Mouse (Mus musculus) MEL (cell line): ENCODE results near the gene Gja5. TPM values are rescaled to one million over a fixed set of nuclear protein-coding genes. Genes with fewer than 3 reads are reported as not detected.

Experiments
- DNase-seq: peaks from one replicate; pipeline ENCODE4 v3.0.0; 2011; ENCODE audit warnings: low read depth, low spot score
- H3K27ac ChIP-seq: 2 replicates; pipeline ENCODE4 v1.5.1; 2012; ENCODE audit warnings: low read depth, mild to moderate bottlenecking, control low read depth, low read length, moderate library complexity; ENCODE audit not compliant: control insufficient read depth
- H3K27me3 ChIP-seq, 2 experiments: fragments of 150-350 bp in 1 of 2; sonication (generic) in 1 of 2; 2 replicates each; pipeline ENCODE4 v1.6.1; 2012; ENCODE audit warnings: low read length in 2 of 2, mild to moderate bottlenecking in 2 of 2, improper control_type of control experiment in 1 of 2, moderate library complexity in 1 of 2; ENCODE audit not compliant: insufficient read depth in 2 of 2, control insufficient read depth in 1 of 2
- H3K36me3 ChIP-seq, 2 experiments: 2 replicates each; pipeline ENCODE4 v1.6.1; 2012 to 2014; ENCODE audit warnings: low read length in 2 of 2, improper control_type of control experiment in 1 of 2, inconsistent platforms in 1 of 2, mild to moderate bottlenecking in 1 of 2; ENCODE audit not compliant: insufficient read depth in 2 of 2, control insufficient read depth in 1 of 2
- H3K4me1 ChIP-seq, 2 experiments: fragments of 150-350 bp in 1 of 2; sonication (generic) in 1 of 2; 2 replicates each; pipeline ENCODE4 v1.6.1; 2012; ENCODE audit warnings: low read length in 2 of 2, improper control_type of control experiment in 1 of 2, mild to moderate bottlenecking in 1 of 2; ENCODE audit not compliant: insufficient read depth in 2 of 2, control insufficient read depth in 1 of 2
- H3K4me3 ChIP-seq, 2 experiments: fragments of 150-350 bp in 1 of 2; sonication (generic) in 1 of 2; 2 replicates each; pipeline ENCODE4 v1.5.1; 2012; ENCODE audit warnings: low read depth in 2 of 2, low read length in 2 of 2, mild to moderate bottlenecking in 2 of 2, moderate library complexity in 2 of 2, control low read depth in 1 of 2, improper control_type of control experiment in 1 of 2; ENCODE audit not compliant: control insufficient read depth in 1 of 2, insufficient read depth in 1 of 2
- H3K79me2 ChIP-seq: 2 replicates; pipeline ENCODE4 v1.6.1; 2012; ENCODE audit warnings: mild to moderate bottlenecking, low read length, moderate library complexity; ENCODE audit not compliant: control insufficient read depth, poor library complexity, insufficient read depth
- H3K9ac ChIP-seq: 2 replicates; pipeline ENCODE4 v1.6.1; 2012; ENCODE audit warnings: low read depth, mild to moderate bottlenecking, control low read depth, low read length, moderate library complexity; ENCODE audit not compliant: control insufficient read depth, poor library complexity, severe bottlenecking
- H3K9me3 ChIP-seq: fragments of 150-350 bp; sonication (generic); replicated peaks from 2 replicates; pipeline ENCODE4 v1.6.1; 2012; ENCODE audit warnings: mild to moderate bottlenecking, low read length, improper control_type of control experiment, moderate library complexity; ENCODE audit not compliant: insufficient read depth
- BHLHE40 ChIP-seq: IDR thresholded peaks from 2 replicates; pipeline ENCODE4 v1.6.1; 2012; ENCODE audit warnings: low read depth, mild to moderate bottlenecking, inconsistent platforms, low read length, improper control_type of control experiment, borderline replicate concordance
- CHD1 ChIP-seq: IDR thresholded peaks from 2 replicates; pipeline ENCODE4 v1.6.1; 2012; ENCODE audit warnings: low read depth, mild to moderate bottlenecking, inconsistent platforms, low read length, improper control_type of control experiment
- CHD2 ChIP-seq: IDR thresholded peaks from 2 replicates; pipeline ENCODE4 v1.6.1; 2011; ENCODE audit warnings: low read length, improper control_type of control experiment
- CTCF ChIP-seq, 3 experiments: IDR thresholded peaks in 2 of 3; conservative IDR thresholded peaks in 1 of 3; 2 replicates each; pipeline ENCODE4 v1.5.1; 2011 to 2012; ENCODE audit warnings: low read length in 3 of 3, low read depth in 2 of 3, mild to moderate bottlenecking in 2 of 3, improper control_type of control experiment in 1 of 3, inconsistent platforms in 1 of 3, mixed read lengths in 1 of 3, moderate library complexity in 1 of 3; ENCODE audit not compliant: control insufficient read depth in 1 of 3, insufficient read depth in 1 of 3, poor library complexity in 1 of 3, severe bottlenecking in 1 of 3
- E2F4 ChIP-seq: IDR thresholded peaks from 2 replicates; pipeline ENCODE4 v1.6.1; 2011; ENCODE audit warnings: low read depth, low read length, improper control_type of control experiment, borderline replicate concordance
- ELF1 ChIP-seq: IDR thresholded peaks from 2 replicates; pipeline ENCODE4 v1.6.1; 2014; ENCODE audit warnings: low read depth, mild to moderate bottlenecking, inconsistent platforms, low read length, improper control_type of control experiment, moderate library complexity
- EP300 ChIP-seq, 2 experiments: IDR thresholded peaks; 2 replicates each; pipeline ENCODE4 v1.6.1; 2011; ENCODE audit warnings: improper control_type of control experiment in 2 of 2, low read length in 2 of 2, low read depth in 1 of 2, mild to moderate bottlenecking in 1 of 2
- ETS1 ChIP-seq: IDR thresholded peaks from 2 replicates; pipeline ENCODE4 v1.6.1; 2012; ENCODE audit warnings: low read depth, mild to moderate bottlenecking, inconsistent platforms, low read length, improper control_type of control experiment, moderate library complexity
- GABPA ChIP-seq: IDR thresholded peaks from 2 replicates; pipeline ENCODE4 v1.6.1; 2012; ENCODE audit warnings: low read depth, mild to moderate bottlenecking, inconsistent platforms, low read length, improper control_type of control experiment, moderate library complexity
- GATA1 ChIP-seq: IDR thresholded peaks from 2 replicates; pipeline ENCODE4 v1.6.1; 2011; ENCODE audit warnings: low read depth, low read length, improper control_type of control experiment
- HCFC1 ChIP-seq: IDR thresholded peaks from 2 replicates; pipeline ENCODE4 v1.6.1; 2012; ENCODE audit warnings: low read depth, mild to moderate bottlenecking, inconsistent platforms, low read length, improper control_type of control experiment, moderate library complexity
- JUND ChIP-seq: IDR thresholded peaks from 2 replicates; pipeline ENCODE4 v1.6.1; 2011; ENCODE audit warnings: low read depth, mild to moderate bottlenecking, improper control_type of control experiment, low read length
- KAT2A ChIP-seq: conservative IDR thresholded peaks from 2 replicates; pipeline ENCODE4 v1.6.1; 2012; ENCODE audit warnings: low read depth, low read length, improper control_type of control experiment, inconsistent platforms
- MAX ChIP-seq: IDR thresholded peaks from 2 replicates; pipeline ENCODE4 v1.6.1; 2011; ENCODE audit warnings: low read length, improper control_type of control experiment
- MAZ ChIP-seq: IDR thresholded peaks from 2 replicates; pipeline ENCODE4 v1.6.1; 2012; ENCODE audit warnings: low read depth, mild to moderate bottlenecking, inconsistent platforms, low read length, improper control_type of control experiment
- MEF2A ChIP-seq: IDR thresholded peaks from 2 replicates; pipeline ENCODE4 v1.6.1; 2014; ENCODE audit warnings: low read depth, mild to moderate bottlenecking, inconsistent platforms, low read length, improper control_type of control experiment; ENCODE audit not compliant: poor library complexity, insufficient replicate concordance, severe bottlenecking; ENCODE audit errors: extremely low read depth
- MXI1 ChIP-seq: IDR thresholded peaks from 2 replicates; pipeline ENCODE4 v1.6.1; 2011; ENCODE audit warnings: mild to moderate bottlenecking, low read depth, low read length, improper control_type of control experiment
- MYB ChIP-seq: IDR thresholded peaks from 2 replicates; pipeline ENCODE4 v1.6.1; 2011; ENCODE audit warnings: mild to moderate bottlenecking, low read depth, low read length, improper control_type of control experiment
- MYC ChIP-seq: IDR thresholded peaks from 2 replicates; pipeline ENCODE4 v1.6.1; 2011; ENCODE audit warnings: low read depth, mild to moderate bottlenecking, low read length, improper control_type of control experiment, moderate library complexity
- NELFE ChIP-seq: IDR thresholded peaks from 2 replicates; pipeline ENCODE4 v1.6.1; 2011; ENCODE audit warnings: low read depth, low read length, improper control_type of control experiment
- NRF1 ChIP-seq: IDR thresholded peaks from 2 replicates; pipeline ENCODE4 v1.6.1; 2014; ENCODE audit warnings: low read depth, mild to moderate bottlenecking, inconsistent platforms, low read length, improper control_type of control experiment, moderate library complexity; ENCODE audit not compliant: poor library complexity, insufficient read depth, severe bottlenecking
- POLR2A ChIP-seq, 2 experiments: IDR thresholded peaks; 2 replicates each; pipeline ENCODE4 v1.6.1; 2011 to 2012; ENCODE audit warnings: low read length in 2 of 2, mild to moderate bottlenecking in 2 of 2, control low read depth in 1 of 2, improper control_type of control experiment in 1 of 2, low read depth in 1 of 2, moderate library complexity in 1 of 2; ENCODE audit not compliant: control insufficient read depth in 1 of 2, insufficient read depth in 1 of 2, poor library complexity in 1 of 2
- POLR2AphosphoS5 ChIP-seq: IDR thresholded peaks from 2 replicates; pipeline ENCODE4 v1.6.1; 2012; ENCODE audit warnings: low read depth, borderline replicate concordance, mild to moderate bottlenecking, inconsistent platforms, low read length, moderate library complexity, mixed read lengths
- RAD21 ChIP-seq: IDR thresholded peaks from 2 replicates; pipeline ENCODE4 v1.6.1; 2011; ENCODE audit warnings: mild to moderate bottlenecking, low read depth, low read length, improper control_type of control experiment
- RCOR1 ChIP-seq: IDR thresholded peaks from 2 replicates; pipeline ENCODE4 v1.6.1; 2012; ENCODE audit warnings: low read depth, mild to moderate bottlenecking, inconsistent platforms, low read length, improper control_type of control experiment
- SIN3A ChIP-seq: IDR thresholded peaks from 2 replicates; pipeline ENCODE4 v1.6.1; 2012; ENCODE audit warnings: low read length, improper control_type of control experiment, inconsistent platforms
- SMC3 ChIP-seq: IDR thresholded peaks from 2 replicates; pipeline ENCODE4 v1.6.1; 2011; ENCODE audit warnings: low read depth, low read length, improper control_type of control experiment
- TAL1 ChIP-seq: IDR thresholded peaks from 2 replicates; pipeline ENCODE4 v1.6.1; 2012; ENCODE audit warnings: mild to moderate bottlenecking, inconsistent platforms, low read length, moderate library complexity, mixed read lengths
- TBP ChIP-seq: IDR thresholded peaks from 2 replicates; pipeline ENCODE4 v1.8.0; 2011; ENCODE audit warnings: low read depth, low read length, improper control_type of control experiment
- TCF12 ChIP-seq: IDR thresholded peaks from 2 replicates; pipeline ENCODE4 v1.6.1; 2014; ENCODE audit warnings: low read depth, mild to moderate bottlenecking, inconsistent platforms, low read length, improper control_type of control experiment, moderate library complexity
- UBTF ChIP-seq: IDR thresholded peaks from 2 replicates; pipeline ENCODE4 v1.6.1; 2012; ENCODE audit warnings: low read depth, mild to moderate bottlenecking, inconsistent platforms, low read length, improper control_type of control experiment, moderate library complexity, borderline replicate concordance; ENCODE audit not compliant: insufficient read depth
- USF1 ChIP-seq: IDR thresholded peaks from 2 replicates; pipeline ENCODE4 v1.6.1; 2014; ENCODE audit warnings: low read depth, mild to moderate bottlenecking, inconsistent platforms, low read length, improper control_type of control experiment, moderate library complexity
- USF2 ChIP-seq, 2 experiments: IDR thresholded peaks; 2 replicates each; pipeline ENCODE4 v1.6.1; 2011 to 2012; ENCODE audit warnings: improper control_type of control experiment in 2 of 2, low read length in 2 of 2, borderline replicate concordance in 1 of 2, inconsistent platforms in 1 of 2, low read depth in 1 of 2, mild to moderate bottlenecking in 1 of 2; ENCODE audit not compliant: insufficient read depth in 1 of 2
- ZC3H11A ChIP-seq: IDR thresholded peaks from 2 replicates; pipeline ENCODE4 v1.6.1; 2012; ENCODE audit warnings: low read depth, mild to moderate bottlenecking, inconsistent platforms, low read length, improper control_type of control experiment
- ZKSCAN1 ChIP-seq: IDR thresholded peaks from 2 replicates; pipeline ENCODE4 v1.6.1; 2012; ENCODE audit warnings: low read depth, mild to moderate bottlenecking, inconsistent platforms, low read length, improper control_type of control experiment, moderate library complexity
- ZMIZ1 ChIP-seq: IDR thresholded peaks from 2 replicates; pipeline ENCODE4 v1.6.1; 2012; ENCODE audit warnings: low read depth, mild to moderate bottlenecking, inconsistent platforms, low read length, improper control_type of control experiment, moderate library complexity
- polyA plus RNA-seq, 2 experiments: library from polyadenylated mRNA; stranded (reverse) in 1 of 2; unstranded in 1 of 2; fragments of >175 nt in 1 of 2; fragments of >200 nt in 1 of 2; gene quantifications; 2 replicates each; pipeline versions ENCODE4 v1.2.1 to v1.2.4; 2012; ENCODE audit warnings: low replicate concordance in 2 of 2, low read depth in 1 of 2; ENCODE audit not compliant: insufficient read length in 2 of 2, insufficient read depth in 1 of 2, missing spikeins in 1 of 2
- total RNA-seq: library from RNA; depleted of rRNA; stranded (reverse); fragments of 300-350 nt; gene quantifications from 2 replicates; pipeline ENCODE4 v1.2.3, GENCODE M21; 2012

Gja5 gene
- total and polyA plus RNA-seq, 3 experiments, result 0.03 to 0.08 TPM; not detected in 1

GRCm38 (mm10) chr3:96904851-96905541, 503 bp downstream of the Gja5 start, which contains the start of gene Gpr89:
TSS of gene Gpr89 (minus strand) at chr3:96905346.
- no peaks in the 10 kb centered on the region for H3K9me3 ChIP-seq
- peaks cover 10 to 15% of the 10 kb centered on the region in 2 experiments for H3K4me1 ChIP-seq
- peaks cover 3 to 8% of the 10 kb centered on the region in 2 experiments for H3K27me3 ChIP-seq
- peak within 1 kb of the TSS; percentile 86 for H3K9ac ChIP-seq
- peak; percentile 99 for DNase-seq
- H3K27ac ChIP-seq, result 0 out of 2 replicates have a peak within 1 kb of the TSS, but pooled peaks have one; percentile 13
- H3K36me3 ChIP-seq, result peaks cover 0 to 25% of the 10 kb centered on the region in 2 experiments; a peak in 2 of 4 replicates
- H3K79me2 ChIP-seq, result peaks cover 16% of the 10 kb centered on the region
- peak within 1 kb of the TSS; percentile 69 to 85 for H3K4me3 ChIP-seq
- no peak for TF ChIP-seq MAZ
- no peak for TF ChIP-seq CHD2
- peak; percentile 86 to 99 for TF ChIP-seq POLR2A (IDR thresholded peaks at IDR 0.05; ENCODE audit: control insufficient read depth in 1 of 2, insufficient read depth in 1 of 2, low read depth in 1 of 2, low read length in 2 of 2, poor library complexity in 1 of 2)
- no peak for TF ChIP-seq ETS1
- TF ChIP-seq TBP, result peak; percentile 92
- no peak for TF ChIP-seq USF2 (IDR thresholded peaks at IDR 0.05; ENCODE audit: borderline replicate concordance in 1 of 2, insufficient read depth in 1 of 2, low read depth in 1 of 2, low read length in 2 of 2)
- peak; percentile 78 for TF ChIP-seq MYC
- no peak for TF ChIP-seq JUND
- no peak for TF ChIP-seq ZKSCAN1
- 0 out of 2 replicates have a peak, but pooled peaks have one; percentile 24 for TF ChIP-seq UBTF
- no peak for TF ChIP-seq ELF1
- TF ChIP-seq RCOR1, result no peak
- TF ChIP-seq MEF2A, result no peak
- TF ChIP-seq POLR2AphosphoS5, result no peak; the same call in 1 of the 2 replicates
- TF ChIP-seq ZC3H11A, result no peak
- TF ChIP-seq TCF12, result peak; percentile 67
- TF ChIP-seq TAL1, result no peak
- no peak for TF ChIP-seq SMC3
- no peak for TF ChIP-seq GATA1
- no peak for TF ChIP-seq NRF1
- no peak for TF ChIP-seq KAT2A
- TF ChIP-seq ZMIZ1, result peak; percentile 95
- no peak for TF ChIP-seq GABPA
- TF ChIP-seq MXI1, result peak; percentile 92
- TF ChIP-seq CHD1, result no peak; the same call in 1 of the 2 replicates
- TF ChIP-seq USF1, result no peak
- no peak for TF ChIP-seq MYB
- no peak for TF ChIP-seq E2F4
- no peak for TF ChIP-seq BHLHE40
- peak; percentile 87 for TF ChIP-seq SIN3A
- peak; percentile 71 for TF ChIP-seq MAX
- no peak for TF ChIP-seq CTCF (IDR thresholded peaks at IDR 0.05 in 2 of 3, conservative IDR thresholded peaks at IDR 0.05 in 1 of 3; ENCODE audit: control insufficient read depth in 1 of 3, insufficient read depth in 1 of 3, low read depth in 2 of 3, low read length in 3 of 3, poor library complexity in 1 of 3, severe bottlenecking in 1 of 3)
- TF ChIP-seq EP300 (IDR thresholded peaks at IDR 0.05; ENCODE audit: low read depth in 1 of 2, low read length in 2 of 2), result 0 out of 4 replicates have a peak, but pooled peaks of 1 of the 2 experiments have one; percentile 8
- no peak for TF ChIP-seq RAD21
- peak; percentile 89 for TF ChIP-seq HCFC1
- peak; percentile 94 for TF ChIP-seq NELFE
